4 mouse cellular contexts compared by ENCODE assay signal in genomic region chr1:80361771-80362170, GRCm38 (mm10). TPM values are rescaled to one million over a fixed set of nuclear protein-coding genes. Genes with fewer than 3 reads are reported as not detected.
DNase-seq lines count a peak whose midpoint lies in the region; ATAC-seq and TF ChIP-seq lines count a peak whose summit lies in the region.
"Not testable (repeated sequence)": the region's sequence is repeated elsewhere in the genome, so short reads cannot be mapped to it uniquely, and the experiment has no call there.

No protein-coding gene starts in this region.

- not testable (repeated sequence) for H3K4me3 ChIP-seq in liver, adult 2 months (ENCODE audit: insufficient read depth, low read depth, low read length)

- TF ChIP-seq POLR2A in liver, adult 2 months (IDR thresholded peaks at IDR 0.05; ENCODE audit: extremely low read depth, insufficient read depth, low read length), result not testable (repeated sequence)

- H3K36me3 ChIP-seq in liver, adult 2 months (ENCODE audit: control insufficient read depth, insufficient read depth, low read length), result not testable (repeated sequence)

- not testable (repeated sequence) for H3K4me1 ChIP-seq in liver, adult 2 months (ENCODE audit: control insufficient read depth, insufficient read depth, low read length)

- not testable (repeated sequence) for H3K27me3 ChIP-seq in liver, adult 2 months (ENCODE audit: control insufficient read depth, insufficient read depth, low read length)

- not testable (repeated sequence) for H3K9ac ChIP-seq in liver, adult 2 months (ENCODE audit: low read depth, low read length)

- not testable (repeated sequence) for H3K79me2 ChIP-seq in liver, adult 2 months (ENCODE audit: control insufficient read depth, insufficient read depth, low read length)

- 85% methylated on average over 2 of the region's 2 CpGs for WGBS in liver, adult 2 months

- DNase-seq in T-cell, adult 2 months (ENCODE audit: low spot score), result peak; percentile 6
- peak; percentile 73 for DNase-seq in induced T-regulatory cell, adult 2 months (ENCODE audit: low read depth)
- DNase-seq in liver, adult 2 months (ENCODE audit: extremely low read depth, low read depth, low spot score), result peak; percentile 17

- TF ChIP-seq CTCF in liver, adult 2 months (IDR thresholded peaks at IDR 0.05; ENCODE audit: low read depth, low read length), result not testable (repeated sequence)

- not testable (repeated sequence) for H3K27ac ChIP-seq in liver, adult 2 months (replicated peaks; ENCODE audit: insufficient read depth, low read depth, low read length)

- ATAC-seq in CD4-positive, CD25-positive, alpha-beta regulatory T cell, adult 4 months, result peak; percentile 84

RNA-seq across cellular contexts. Expression of gene Cul3, which starts 21.5 kb away (rescaled TPM):
- 10 to 100 TPM; 25.0 to 48.2 TPM for polyA plus RNA-seq in CD4-positive, CD25-positive, alpha-beta regulatory T cell, adult 4 months (2017; shearing (Covaris generic))
- 41.8 and 59.1 TPM in 2 replicates for total RNA-seq in liver, adult 2 months (2014; rRNA removed)
- 7.4 and 7.8 TPM in 2 replicates for polyA plus RNA-seq in liver, adult 2 months (2012; rRNA removed)

Comparison
In these comparisons a context has a peak if more than half of its experiments do, and no peak if none do; other contexts are left out.
1. DNase-seq: peak in every context shown above with its lines; median percentile 73 in induced T-regulatory cell, adult 2 months; 17 in liver, adult 2 months; 6 in T-cell, adult 2 months.